In the genomic region with DNA sequence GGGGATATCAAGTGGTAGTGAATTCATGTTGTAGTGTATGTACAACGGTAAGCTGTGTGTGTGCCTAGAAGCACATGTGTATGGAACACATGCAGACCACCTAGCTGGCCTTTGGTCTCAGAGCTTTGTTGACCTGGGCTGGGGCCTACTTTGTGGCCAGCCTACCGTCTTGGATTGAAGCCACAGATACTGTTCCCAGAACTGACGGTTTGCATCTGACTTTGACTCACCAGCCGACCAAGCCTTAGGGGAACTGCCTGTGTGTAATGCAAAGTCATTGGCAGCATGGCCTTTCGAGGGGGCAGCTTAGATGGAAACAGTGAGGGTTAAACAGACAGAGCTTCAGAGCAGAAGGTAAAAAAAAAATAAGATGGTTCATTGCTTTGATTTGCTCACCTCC, we compare ENCODE assay signal across 11 mouse cellular contexts.
A peak's percentile ranks its signal among the peaks of the same experiment; 100 is the strongest.
DNase-seq lines count a peak whose midpoint lies in the region; ATAC-seq and TF ChIP-seq lines count a peak whose summit lies in the region.
"Had no signal": no experiment of that assay in that cellular context is flagged by ENCODE, and none has a peak within 500 bp of the region (broad histone marks: within the 10 kb centered on the region; RNA-seq: fewer than 3 reads in every experiment).

No protein-coding gene starts in this region.

- no peak overlapping the region for H3K27ac ChIP-seq in heart, embryonic 12.5 days (ENCODE audit: poor library complexity, severe bottlenecking)
- H3K27ac ChIP-seq in neural tube, embryonic 13.5 days (replicated peaks) = 0 out of 2 replicates have a peak overlapping the region, but pooled peaks have one; percentile 23
- no peak overlapping the region for H3K27ac ChIP-seq in neural tube, embryonic 15.5 days (replicated peaks)
- H3K27ac ChIP-seq in heart, embryonic 14.5 days (replicated peaks in 1 of 2; ENCODE audit: control insufficient read depth in 1 of 2, insufficient read depth in 1 of 2, low read depth in 2 of 2, low read length in 2 of 2) = peak overlapping the region; percentile 5 to 70; a peak in 2 of 4 replicates
- no peak overlapping the region for H3K27ac ChIP-seq in midbrain, postnatal 0 days (ENCODE audit: low read depth, low read length)

- no peak for DNase-seq in heart, postnatal 4 days
- DNase-seq in urinary bladder, postnatal 4 days (ENCODE audit: low spot score in 2 of 2) = no peak
- DNase-seq in midbrain, postnatal 0 days (ENCODE audit: low spot score) = no peak
- no peak for DNase-seq in spleen, postnatal 14 days (ENCODE audit: low spot score in 2 of 2)
- DNase-seq: cerebellum, adult 11 months; layer of hippocampus, adult 9-11 months had no signal

- no peaks in the 10 kb centered on the region for H3K27me3 ChIP-seq in heart, embryonic 12.5 days (replicated peaks)
- H3K27me3 ChIP-seq in neural tube, embryonic 13.5 days = no peaks in the 10 kb centered on the region
- H3K27me3 ChIP-seq in neural tube, embryonic 15.5 days (replicated peaks) = no peaks in the 10 kb centered on the region
- no peaks in the 10 kb centered on the region for H3K27me3 ChIP-seq in heart, embryonic 14.5 days (ENCODE audit: control insufficient read depth, insufficient read depth, low read length)
- no peaks in the 10 kb centered on the region for H3K27me3 ChIP-seq in midbrain, postnatal 0 days (ENCODE audit: insufficient read depth, low read length)

- no peak overlapping the region for H3K4me3 ChIP-seq in heart, embryonic 12.5 days
- no peak overlapping the region for H3K4me3 ChIP-seq in neural tube, embryonic 13.5 days
- H3K4me3 ChIP-seq in neural tube, embryonic 15.5 days (replicated peaks) = no peak overlapping the region
- H3K4me3 ChIP-seq in heart, embryonic 14.5 days (ENCODE audit: control insufficient read depth in 1 of 2, insufficient read depth in 1 of 2, low read depth in 1 of 2, low read length in 2 of 2) = no peak overlapping the region
- H3K4me3 ChIP-seq in midbrain, postnatal 0 days (ENCODE audit: low read depth, low read length) = no peak overlapping the region

- TF ChIP-seq CTCF in midbrain, postnatal 0 days (IDR thresholded peaks at IDR 0.05) = no peak

- peaks cover 87% of the 10 kb centered on the region for H3K4me1 ChIP-seq in heart, embryonic 12.5 days (replicated peaks)
- peaks cover 38% of the 10 kb centered on the region for H3K4me1 ChIP-seq in neural tube, embryonic 13.5 days (replicated peaks)
- H3K4me1 ChIP-seq in neural tube, embryonic 15.5 days = 0 out of 2 replicates have a peak, but pooled peaks cover 3% of the 10 kb centered on the region
- H3K4me1 ChIP-seq in heart, embryonic 14.5 days (ENCODE audit: control insufficient read depth in 2 of 2, insufficient read depth in 2 of 2, low read length in 2 of 2) = peaks cover 42 to 94% of the 10 kb centered on the region in 2 experiments
- no peaks in the 10 kb centered on the region for H3K4me1 ChIP-seq in midbrain, postnatal 0 days (ENCODE audit: insufficient read depth, low read length)

- no peak overlapping the region for H3K4me2 ChIP-seq in heart, embryonic 12.5 days
- H3K4me2 ChIP-seq in neural tube, embryonic 13.5 days = no peak overlapping the region
- no peak overlapping the region for H3K4me2 ChIP-seq in neural tube, embryonic 15.5 days
- H3K4me2 ChIP-seq in heart, embryonic 14.5 days (ENCODE audit: low read length) = no peak overlapping the region
- no peak overlapping the region for H3K4me2 ChIP-seq in midbrain, postnatal 0 days (ENCODE audit: low read depth, low read length, poor library complexity, severe bottlenecking)
- H3K4me2 ChIP-seq: midbrain, embryonic 11.5 days had no signal

- 55% methylated on average over 5 of the region's 5 CpGs for WGBS in heart, embryonic 12.5 days
- WGBS in neural tube, embryonic 13.5 days = 75% methylated on average over 5 of the region's 5 CpGs
- 81% methylated on average over 5 of the region's 5 CpGs for WGBS in neural tube, embryonic 15.5 days
- 47% methylated on average over 5 of the region's 5 CpGs for WGBS in heart, embryonic 14.5 days
- WGBS in midbrain, postnatal 0 days = 78% methylated on average over 5 of the region's 5 CpGs

- H3K9me3 ChIP-seq in heart, embryonic 12.5 days (replicated peaks) = no peaks in the 10 kb centered on the region
- H3K9me3 ChIP-seq in neural tube, embryonic 13.5 days = no peaks in the 10 kb centered on the region
- H3K9me3 ChIP-seq in neural tube, embryonic 15.5 days (replicated peaks) = no peaks in the 10 kb centered on the region
- H3K9me3 ChIP-seq in heart, embryonic 14.5 days (ENCODE audit: control insufficient read depth, low read length) = no peaks in the 10 kb centered on the region
- H3K9me3 ChIP-seq in midbrain, postnatal 0 days (ENCODE audit: low read length) = no peaks in the 10 kb centered on the region

- H3K36me3 ChIP-seq in heart, embryonic 12.5 days = peaks cover 20% of the 10 kb centered on the region
- peaks cover 6% of the 10 kb centered on the region for H3K36me3 ChIP-seq in neural tube, embryonic 13.5 days
- H3K36me3 ChIP-seq in neural tube, embryonic 15.5 days = no peaks in the 10 kb centered on the region
- peaks cover 17% of the 10 kb centered on the region for H3K36me3 ChIP-seq in heart, embryonic 14.5 days (ENCODE audit: control insufficient read depth, insufficient read depth, low read length)
- H3K36me3 ChIP-seq in midbrain, postnatal 0 days (ENCODE audit: insufficient read depth, low read length) = no peaks in the 10 kb centered on the region

- no peak for ATAC-seq in heart, embryonic 12.5 days (ENCODE audit: insufficient number of reproducible peaks, low FRiP score)
- no peak for ATAC-seq in neural tube, embryonic 13.5 days (ENCODE audit: low read depth)
- ATAC-seq in neural tube, embryonic 15.5 days (ENCODE audit: low FRiP score) = no peak
- no peak for ATAC-seq in heart, embryonic 14.5 days (ENCODE audit: insufficient number of reproducible peaks, insufficient read depth, low FRiP score, low read depth)
- ATAC-seq in midbrain, postnatal 0 days (ENCODE audit: low FRiP score) = no peak

- 0 out of 2 replicates have a peak overlapping the region, but pooled peaks have one; percentile 18 for H3K9ac ChIP-seq in heart, embryonic 12.5 days
- H3K9ac ChIP-seq in neural tube, embryonic 13.5 days = no peak overlapping the region
- H3K9ac ChIP-seq in neural tube, embryonic 15.5 days (replicated peaks) = no peak overlapping the region
- peak overlapping the region; percentile 45; the same call in 1 of the 2 replicates for H3K9ac ChIP-seq in heart, embryonic 14.5 days (ENCODE audit: low read length)
- no peak overlapping the region for H3K9ac ChIP-seq in midbrain, postnatal 0 days (replicated peaks; ENCODE audit: low read length, poor library complexity, severe bottlenecking)

Comparison
In these comparisons a context has a peak if more than half of its experiments do, and no peak if none do; other contexts are left out.
1. H3K27ac ChIP-seq: peak in neural tube, embryonic 13.5 days (single experiment) and heart, embryonic 14.5 days (2 of 2); none in heart, embryonic 12.5 days (single experiment), neural tube, embryonic 15.5 days (single experiment) and midbrain, postnatal 0 days (single experiment).
2. H3K9ac ChIP-seq: peak in heart, embryonic 12.5 days (single experiment) and heart, embryonic 14.5 days (single experiment); none in neural tube, embryonic 13.5 days (single experiment), neural tube, embryonic 15.5 days (single experiment) and midbrain, postnatal 0 days (single experiment).